Mouse (Mus musculus): ENCODE measurements around the gene Lhx9. TPM values are rescaled to one million over a fixed set of nuclear protein-coding genes. Genes with fewer than 3 reads are reported as not detected.

The Lhx9 gene
- polyA plus RNA-seq (2017; shearing (Covaris generic)) = not detected

DNA sequence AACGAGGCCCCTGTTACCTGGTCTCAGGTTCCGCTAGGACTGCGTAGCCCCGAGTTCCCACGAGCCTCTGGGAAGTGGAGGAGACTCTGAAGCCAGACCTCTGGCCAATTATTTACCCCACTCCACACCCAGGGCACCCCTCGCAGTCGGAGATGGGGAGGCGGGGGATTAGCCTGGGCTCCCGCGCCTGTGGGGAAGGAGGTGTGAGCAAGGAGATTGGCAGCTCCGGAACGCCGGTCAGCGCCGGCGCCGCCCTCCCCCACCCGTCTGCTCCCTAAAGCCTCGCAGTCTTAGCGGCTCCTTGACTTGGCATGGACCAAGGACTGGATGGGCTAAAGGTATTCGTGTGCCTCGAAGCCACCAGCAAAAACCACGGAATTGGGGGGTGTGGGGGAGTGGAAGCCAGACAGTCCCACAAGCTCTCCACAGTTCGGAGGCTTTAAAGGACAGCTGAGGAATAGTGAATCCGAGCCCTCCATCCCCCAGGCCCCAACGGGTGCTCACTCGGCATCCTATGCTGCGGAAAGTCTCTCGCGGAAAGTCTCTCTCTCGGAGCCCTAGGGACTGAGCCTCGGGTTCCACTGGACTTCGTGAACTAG, at the start of gene Lhx9:
Gene Lhx9 (minus strand): TSS at position 67 of the 599 bp plus-strand sequence.

DNA sequence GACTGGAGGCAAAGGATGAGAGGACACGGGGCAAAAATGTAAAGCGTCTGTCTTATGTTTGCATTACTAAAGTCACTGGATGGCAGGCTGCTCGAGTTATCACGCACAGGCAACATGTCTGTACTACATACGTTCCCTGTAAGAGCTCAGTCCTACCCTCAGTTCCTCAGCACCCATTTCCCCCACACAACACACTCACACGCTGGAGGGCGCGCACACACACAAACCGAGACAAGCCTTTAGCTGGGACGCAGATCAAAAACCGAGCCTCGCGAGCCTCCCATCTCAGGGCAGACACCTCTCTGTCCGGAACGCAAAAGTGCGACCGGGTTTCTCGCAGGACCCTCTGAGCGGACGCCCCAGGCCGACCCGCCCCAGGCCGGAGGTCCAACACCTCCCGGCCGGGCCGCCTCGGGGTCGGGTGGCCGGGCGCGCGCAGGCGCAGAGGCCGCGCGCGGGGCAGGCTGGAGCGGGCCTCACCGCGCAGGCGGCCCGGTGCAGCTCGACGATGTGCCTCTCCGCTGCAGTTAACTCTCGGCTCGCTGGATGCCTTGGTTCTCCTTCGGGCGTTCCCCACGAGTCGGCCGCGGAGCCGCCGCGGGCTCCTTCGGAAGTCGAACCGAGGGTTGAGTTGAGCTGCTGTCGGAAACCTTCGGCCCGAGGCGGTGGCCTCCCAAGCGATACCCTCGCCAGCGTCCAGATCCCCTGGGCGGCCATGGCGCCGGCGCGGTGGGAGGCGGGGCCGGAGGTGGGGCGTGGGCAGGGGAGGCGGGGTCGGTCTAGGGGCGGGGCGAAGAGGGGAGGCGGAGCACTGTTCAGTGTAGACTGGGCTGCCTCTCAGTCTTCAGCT, 7.9 kb upstream of the Lhx9 start, which contains the start of gene 2310009B15Rik:
Gene 2310009B15Rik (minus strand): TSS at position 752 of the 850 bp plus-strand sequence.

Other genes starting within 250 kb of the Lhx9 start
- 75.1 TPM for gene Nek7, start 228.4 kb downstream of the Lhx9 start, polyA plus RNA-seq (2017; shearing (Covaris generic))
- gene 2310009B15Rik, start 8.3 kb upstream of the Lhx9 start, polyA plus RNA-seq (2017; shearing (Covaris generic)) = 13.1 TPM
- 12.1 TPM for gene Dennd1b, start 114.9 kb upstream of the Lhx9 start, polyA plus RNA-seq (2017; shearing (Covaris generic))

Data from activated CD4-positive, CD25-positive, alpha-beta regulatory T cell, adult 9 weeks (primary cell).